Mouse (Mus musculus) megakaryocyte progenitor cell, adult 5-6 weeks (primary cell): Measurements from ENCODE around the gene Antxrl. TPM values are rescaled to one million over a fixed set of nuclear protein-coding genes. Genes with fewer than 3 reads are reported as not detected.

Experiments
- ATAC-seq: replicated peaks from 2 replicates; pipeline ENCODE4 v1.8.0; 2016; ENCODE audit warnings: mild to moderate bottlenecking, moderate TSS enrichment, inconsistent platforms; ENCODE audit not compliant: poor library complexity
- total RNA-seq, 2 experiments: library from RNA; stranded (forward) in 1 of 2; stranded (reverse) in 1 of 2; fragments of 157-497, 149-512 nt in 1 of 2; fragments of 200-1000 nt in 1 of 2; gene quantifications; 2 replicates each; pipeline versions ENCODE4 v1.2.3 to v1.2.4; 2015 to 2017

Gene Antxrl
- total RNA-seq, 2 experiments from 2014 or later, result not detected

- ATAC-seq, result no peak
These were observed 50.1 kb downstream of the Antxrl start, which contains the start of gene A630023A22Rik for GRCm38 (mm10) chr14:34102601-34103000. A630023A22Rik (minus strand) TSS chr14:34102754.

- no peak for ATAC-seq
These were observed 51.3 kb downstream of the Antxrl start for GRCm38 (mm10) chr14:34103855-34104254.

- peak; percentile 77 for ATAC-seq
These were observed 52.4 kb downstream of the Antxrl start for GRCm38 (mm10) chr14:34104892-34105291.

GRCm38 (mm10) chr14:34106389-34107062 is 54.0 kb downstream of the Antxrl start:
- ATAC-seq, result peak; percentile 59

GRCm38 (mm10) chr14:34107594-34107993 is 55.1 kb downstream of the Antxrl start:
- peak; percentile 57 for ATAC-seq

- ATAC-seq, result no peak
These were observed 61.8 kb downstream of the Antxrl start for GRCm38 (mm10) chr14:34114311-34114710.

- no peak for ATAC-seq
These were observed 66.7 kb downstream of the Antxrl start for GRCm38 (mm10) chr14:34119046-34119723.

GRCm38 (mm10) chr14:34120016-34120910 is 67.8 kb downstream of the Antxrl start:
- ATAC-seq, result no peak

GRCm38 (mm10) chr14:34120923-34121351 is 68.4 kb downstream of the Antxrl start:
- ATAC-seq, result no peak

- ATAC-seq, result no peak
These were observed 69.2 kb downstream of the Antxrl start for GRCm38 (mm10) chr14:34121691-34122090.

Other genes starting within 250 kb of the Antxrl start
- gene Gdf10, start 129.1 kb upstream of the Antxrl start, total RNA-seq (2015), result not detected in 2 replicates
- not detected in 2 replicates for gene Gdf10, start 129.1 kb upstream of the Antxrl start, total RNA-seq (2017)
- not detected in 2 replicates for gene Gdf2, start 111.7 kb upstream of the Antxrl start, total RNA-seq (2015)
- not detected in 2 replicates for gene Gdf2, start 111.7 kb upstream of the Antxrl start, total RNA-seq (2017)
- not detected in 2 replicates for gene Rbp3, start 98.7 kb upstream of the Antxrl start, total RNA-seq (2015)
- gene Rbp3, start 98.7 kb upstream of the Antxrl start, total RNA-seq (2017), result not detected in 2 replicates
- gene Zfp488, start 73.9 kb upstream of the Antxrl start, total RNA-seq (2015), result 0.05 TPM in 1 of 2 replicates, not detected in the other
- not detected in 2 replicates for gene Zfp488, start 73.9 kb upstream of the Antxrl start, total RNA-seq (2017)
- not detected in 2 replicates for gene Gm30083, start 37.5 kb upstream of the Antxrl start, total RNA-seq (2015)
- gene Gm30083, start 37.5 kb upstream of the Antxrl start, total RNA-seq (2017), result not detected in 2 replicates
- gene Gm5460, start 35.9 kb upstream of the Antxrl start, total RNA-seq (2015), result not detected in 2 replicates
- gene Gm5460, start 35.9 kb upstream of the Antxrl start, total RNA-seq (2017), result not detected in 2 replicates
- not detected in 2 replicates for gene Anxa8, start 33.3 kb downstream of the Antxrl start, total RNA-seq (2015)
- gene Anxa8, start 33.3 kb downstream of the Antxrl start, total RNA-seq (2017), result not detected in 2 replicates
- not detected in 2 replicates for gene A630023A22Rik, start 50.0 kb downstream of the Antxrl start, total RNA-seq (2015)
- not detected in 2 replicates for gene A630023A22Rik, start 50.0 kb downstream of the Antxrl start, total RNA-seq (2017)
- gene Npy4r, start 99.8 kb downstream of the Antxrl start, total RNA-seq (2015), result not detected in 2 replicates
- not detected in 2 replicates for gene Npy4r, start 99.8 kb downstream of the Antxrl start, total RNA-seq (2017)
- not detected in 2 replicates for gene Gprin2, start 148.9 kb downstream of the Antxrl start, total RNA-seq (2015)
- gene Gprin2, start 148.9 kb downstream of the Antxrl start, total RNA-seq (2017), result not detected in 2 replicates
- gene Syt15, start 166.9 kb downstream of the Antxrl start, total RNA-seq (2015), result not detected in 2 replicates
- gene Syt15, start 166.9 kb downstream of the Antxrl start, total RNA-seq (2017), result not detected in 2 replicates